Mouse (Mus musculus): Measurements from ENCODE around the gene Zfp688. TPM values are rescaled to one million over a fixed set of nuclear protein-coding genes. Genes with fewer than 3 reads are reported as not detected.
"Not testable (repeated sequence)": the region's sequence is repeated elsewhere in the genome, so short reads cannot be mapped to it uniquely, and the experiment has no call there.

Zfp688 gene
- polyA plus RNA-seq, 1 experiment from 2014 or later: 17.0 TPM

- H3K4me3 ChIP-seq (ENCODE audit: low read depth, low read length); H3K4me2 ChIP-seq (ENCODE audit: low read depth, low read length); ATAC-seq (ENCODE audit: low read depth); H3K9me3 ChIP-seq (ENCODE audit: control insufficient read depth, low read length); H3K9ac ChIP-seq (ENCODE audit: low read depth, low read length); H3K4me1 ChIP-seq (ENCODE audit: control insufficient read depth, insufficient read depth, low read length); H3K27ac ChIP-seq (replicated peaks; ENCODE audit: low read depth, low read length); DNase-seq (ENCODE audit: low spot score); H3K27me3 ChIP-seq (replicated peaks; ENCODE audit: control insufficient read depth, insufficient read depth, low read length): not testable (repeated sequence)
- WGBS: 78% methylated on average over 3 of the region's 3 CpGs
- peaks cover 52% of the 10 kb centered on the region for H3K36me3 ChIP-seq (ENCODE audit: control insufficient read depth, insufficient read depth, low read length)
Observed at GRCm38 (mm10) chr7:127458371-127459122, 36.7 kb upstream of the Zfp688 start.

- WGBS: 92% methylated on average over 7 of the region's 7 CpGs
- Histone ChIP-seq H3K27me3 (replicated peaks; ENCODE audit: control insufficient read depth, insufficient read depth, low read length) (no peaks in the 10 kb centered on the region), H3K36me3 (ENCODE audit: control insufficient read depth, insufficient read depth, low read length) (peaks cover 38% of the 10 kb centered on the region), H3K9me3 (ENCODE audit: control insufficient read depth, low read length) (no peaks in the 10 kb centered on the region), H3K4me1 (ENCODE audit: control insufficient read depth, insufficient read depth, low read length) (peaks cover 23% of the 10 kb centered on the region), H3K4me3 (ENCODE audit: low read depth, low read length) (no peak overlapping the region), H3K4me2 (ENCODE audit: low read depth, low read length) (no peak overlapping the region), H3K27ac (replicated peaks; ENCODE audit: low read depth, low read length) (no peak overlapping the region), H3K9ac (ENCODE audit: low read depth, low read length) (no peak overlapping the region)
- DNase-seq (ENCODE audit: low spot score): no peak
- ATAC-seq (ENCODE audit: low read depth): no peak
Observed at GRCm38 (mm10) chr7:127454905-127455304, 33.0 kb upstream of the Zfp688 start.

GRCm38 (mm10) chr7:127453056-127453455 lies 31.2 kb upstream of the Zfp688 start:
- WGBS: 99% methylated on average over 2 of the region's 2 CpGs
- no peak for ATAC-seq (ENCODE audit: low read depth)
- Histone ChIP-seq H3K4me3 (ENCODE audit: low read depth, low read length) (no peak overlapping the region), H3K36me3 (ENCODE audit: control insufficient read depth, insufficient read depth, low read length) (peaks cover 31% of the 10 kb centered on the region), H3K9ac (ENCODE audit: low read depth, low read length) (no peak overlapping the region), H3K27ac (replicated peaks; ENCODE audit: low read depth, low read length) (no peak overlapping the region), H3K9me3 (ENCODE audit: control insufficient read depth, low read length) (no peaks in the 10 kb centered on the region), H3K4me1 (ENCODE audit: control insufficient read depth, insufficient read depth, low read length) (peaks cover 26% of the 10 kb centered on the region), H3K27me3 (replicated peaks; ENCODE audit: control insufficient read depth, insufficient read depth, low read length) (no peaks in the 10 kb centered on the region), H3K4me2 (ENCODE audit: low read depth, low read length) (no peak overlapping the region)
- no peak for DNase-seq (ENCODE audit: low spot score)

- Histone ChIP-seq H3K36me3 (ENCODE audit: control insufficient read depth, insufficient read depth, low read length) (peaks cover 25% of the 10 kb centered on the region), H3K9ac (ENCODE audit: low read depth, low read length) (peak overlapping the region; percentile 93), H3K4me2 (ENCODE audit: low read depth, low read length) (peak overlapping the region; percentile 58), H3K4me3 (ENCODE audit: low read depth, low read length) (peak overlapping the region; percentile 89), H3K27me3 (replicated peaks; ENCODE audit: control insufficient read depth, insufficient read depth, low read length) (no peaks in the 10 kb centered on the region), H3K9me3 (ENCODE audit: control insufficient read depth, low read length) (no peaks in the 10 kb centered on the region), H3K27ac (replicated peaks; ENCODE audit: low read depth, low read length) (no peak overlapping the region), H3K4me1 (ENCODE audit: control insufficient read depth, insufficient read depth, low read length) (peaks cover 32% of the 10 kb centered on the region)
- no peak for DNase-seq (ENCODE audit: low spot score)
- no peak for ATAC-seq (ENCODE audit: low read depth)
- WGBS: 82% methylated on average over 7 of the region's 7 CpGs
Observed at GRCm38 (mm10) chr7:127449966-127450365, 28.1 kb upstream of the Zfp688 start.

GRCm38 (mm10) chr7:127448521-127449300 lies 26.8 kb upstream of the Zfp688 start, which contains the start of gene Zfp689:
Gene Zfp689, minus strand, starts transcription at chr7:127449158.
- peaks cover 32% of the 10 kb centered on the region for H3K4me1 ChIP-seq (ENCODE audit: control insufficient read depth, insufficient read depth, low read length)
- H3K27ac ChIP-seq (replicated peaks; ENCODE audit: low read depth, low read length): peak within 1 kb of the TSS; percentile 96
- ATAC-seq (ENCODE audit: low read depth): peak; percentile 93
- no peaks in the 10 kb centered on the region for H3K9me3 ChIP-seq (ENCODE audit: control insufficient read depth, low read length)
- no peaks in the 10 kb centered on the region for H3K27me3 ChIP-seq (replicated peaks; ENCODE audit: control insufficient read depth, insufficient read depth, low read length)
- H3K9ac ChIP-seq (ENCODE audit: low read depth, low read length): peak within 1 kb of the TSS; percentile 93
- peak within 1 kb of the TSS; percentile 58 for H3K4me2 ChIP-seq (ENCODE audit: low read depth, low read length)
- H3K4me3 ChIP-seq (ENCODE audit: low read depth, low read length): peak within 1 kb of the TSS; percentile 89
- DNase-seq (ENCODE audit: low spot score): peak; percentile 99
- WGBS: under 1% methylated on average over 49 of the region's 54 CpGs
- peaks cover 35% of the 10 kb centered on the region for H3K36me3 ChIP-seq (ENCODE audit: control insufficient read depth, insufficient read depth, low read length)

GRCm38 (mm10) chr7:127443976-127444375 lies 22.1 kb upstream of the Zfp688 start:
- H3K27ac ChIP-seq (replicated peaks; ENCODE audit: low read depth, low read length): no peak overlapping the region
- H3K9me3 ChIP-seq (ENCODE audit: control insufficient read depth, low read length): no peaks in the 10 kb centered on the region
- DNase-seq (ENCODE audit: low spot score) (no peak), ATAC-seq (ENCODE audit: low read depth) (no peak)
- H3K27me3 ChIP-seq (replicated peaks; ENCODE audit: control insufficient read depth, insufficient read depth, low read length): no peaks in the 10 kb centered on the region
- no peak overlapping the region for H3K4me2 ChIP-seq (ENCODE audit: low read depth, low read length)
- no peak overlapping the region for H3K9ac ChIP-seq (ENCODE audit: low read depth, low read length)
- H3K4me3 ChIP-seq (ENCODE audit: low read depth, low read length): no peak overlapping the region
- WGBS: 96% methylated on average over 18 of the region's 20 CpGs
- H3K36me3 ChIP-seq (ENCODE audit: control insufficient read depth, insufficient read depth, low read length): peaks cover 55% of the 10 kb centered on the region
- H3K4me1 ChIP-seq (ENCODE audit: control insufficient read depth, insufficient read depth, low read length): peaks cover 7% of the 10 kb centered on the region; the same call in 1 of the 2 replicates

GRCm38 (mm10) chr7:127437724-127438123 lies 15.9 kb upstream of the Zfp688 start:
- peaks cover 13% of the 10 kb centered on the region; the same call in 1 of the 2 replicates for H3K9me3 ChIP-seq (ENCODE audit: control insufficient read depth, low read length)
- no peak overlapping the region for H3K9ac ChIP-seq (ENCODE audit: low read depth, low read length)
- H3K4me3 ChIP-seq (ENCODE audit: low read depth, low read length): no peak overlapping the region
- H3K27me3 ChIP-seq (replicated peaks; ENCODE audit: control insufficient read depth, insufficient read depth, low read length): no peaks in the 10 kb centered on the region
- H3K4me2 ChIP-seq (ENCODE audit: low read depth, low read length): no peak overlapping the region
- WGBS: 81% methylated on average over 3 of the region's 3 CpGs
- H3K27ac ChIP-seq (replicated peaks; ENCODE audit: low read depth, low read length): no peak overlapping the region
- no peak for DNase-seq (ENCODE audit: low spot score)
- no peak for ATAC-seq (ENCODE audit: low read depth)
- H3K4me1 ChIP-seq (ENCODE audit: control insufficient read depth, insufficient read depth, low read length): no peaks in the 10 kb centered on the region
- peaks cover 14% of the 10 kb centered on the region for H3K36me3 ChIP-seq (ENCODE audit: control insufficient read depth, insufficient read depth, low read length)

GRCm38 (mm10) chr7:127435206-127435605 lies 13.3 kb upstream of the Zfp688 start:
- Histone ChIP-seq H3K4me2 (ENCODE audit: low read depth, low read length) (no peak overlapping the region), H3K9ac (ENCODE audit: low read depth, low read length) (no peak overlapping the region), H3K36me3 (ENCODE audit: control insufficient read depth, insufficient read depth, low read length) (no peaks in the 10 kb centered on the region), H3K4me1 (ENCODE audit: control insufficient read depth, insufficient read depth, low read length) (no peaks in the 10 kb centered on the region), H3K27ac (replicated peaks; ENCODE audit: low read depth, low read length) (no peak overlapping the region), H3K9me3 (ENCODE audit: control insufficient read depth, low read length) (peaks cover 13% of the 10 kb centered on the region; the same call in 1 of the 2 replicates), H3K4me3 (ENCODE audit: low read depth, low read length) (no peak overlapping the region), H3K27me3 (replicated peaks; ENCODE audit: control insufficient read depth, insufficient read depth, low read length) (no peaks in the 10 kb centered on the region)
- DNase-seq (ENCODE audit: low spot score) (no peak), ATAC-seq (ENCODE audit: low read depth) (no peak)
- WGBS: 87% methylated on average over 4 of the region's 4 CpGs
